27 mouse cellular contexts compared by ENCODE assay signal in genomic region chr4:114469881-114470280, GRCm38 (mm10).
DNase-seq lines count a peak whose midpoint lies in the region; ATAC-seq and TF ChIP-seq lines count a peak whose summit lies in the region.
"Had no signal": no experiment of that assay in that cellular context is flagged by ENCODE, and none has a peak within 500 bp of the region (broad histone marks: within the 10 kb centered on the region; RNA-seq: fewer than 3 reads in every experiment).

No protein-coding gene starts in this region.

- no peak for ATAC-seq in heart, embryonic 12.5 days (ENCODE audit: insufficient number of reproducible peaks, low FRiP score)
- peak; percentile 52; the same call in 1 of the 2 replicates for ATAC-seq in hindbrain, postnatal 0 days
- no peak for ATAC-seq in hindbrain, embryonic 12.5 days (ENCODE audit: low FRiP score)
- no peak for ATAC-seq in midbrain, postnatal 0 days (ENCODE audit: low FRiP score)
- ATAC-seq: activated CD4-positive, CD25-positive, alpha-beta regulatory T cell, adult 4 months; forebrain, embryonic 14.5 days; forebrain, embryonic 16.5 days; Patski had no signal

- no peak overlapping the region for H3K4me3 ChIP-seq in heart, embryonic 12.5 days
- no peak overlapping the region for H3K4me3 ChIP-seq in hindbrain, postnatal 0 days (ENCODE audit: low read length)
- no peak overlapping the region for H3K4me3 ChIP-seq in hindbrain, embryonic 12.5 days
- no peak overlapping the region for H3K4me3 ChIP-seq in midbrain, postnatal 0 days (ENCODE audit: low read depth, low read length)
- no peak overlapping the region for H3K4me3 ChIP-seq in midbrain, embryonic 10.5 days
- H3K4me3 ChIP-seq: embryonic facial prominence, embryonic 13.5 days; embryonic facial prominence, embryonic 15.5 days; erythroblast, embryonic 14.5 days; forebrain, embryonic 10.5 days; forebrain, embryonic 12.5 days had no signal

- no peaks in the 10 kb centered on the region for H3K9me3 ChIP-seq in heart, embryonic 12.5 days (replicated peaks)
- H3K9me3 ChIP-seq in hindbrain, postnatal 0 days (ENCODE audit: low read length) = no peaks in the 10 kb centered on the region
- no peaks in the 10 kb centered on the region for H3K9me3 ChIP-seq in hindbrain, embryonic 12.5 days (replicated peaks)
- H3K9me3 ChIP-seq in midbrain, postnatal 0 days (ENCODE audit: low read length) = no peaks in the 10 kb centered on the region
- H3K9me3 ChIP-seq in midbrain, embryonic 10.5 days (replicated peaks) = no peaks in the 10 kb centered on the region
- H3K9me3 ChIP-seq: embryonic facial prominence, embryonic 13.5 days; embryonic facial prominence, embryonic 15.5 days; forebrain, embryonic 10.5 days; forebrain, embryonic 12.5 days had no signal

- H3K4me1 ChIP-seq in heart, embryonic 12.5 days (replicated peaks) = peaks cover 24% of the 10 kb centered on the region
- peaks cover 4% of the 10 kb centered on the region; the same call in 1 of the 2 replicates for H3K4me1 ChIP-seq in hindbrain, postnatal 0 days (ENCODE audit: insufficient read depth, low read length)
- peaks cover 8% of the 10 kb centered on the region; the same call in 1 of the 2 replicates for H3K4me1 ChIP-seq in hindbrain, embryonic 12.5 days
- no peaks in the 10 kb centered on the region for H3K4me1 ChIP-seq in midbrain, postnatal 0 days (ENCODE audit: insufficient read depth, low read length)
- peaks cover 24% of the 10 kb centered on the region for H3K4me1 ChIP-seq in midbrain, embryonic 10.5 days

- WGBS in heart, embryonic 12.5 days = 57% methylated on average over 1 of the region's 1 CpGs
- 33% methylated on average over 1 of the region's 1 CpGs for WGBS in hindbrain, postnatal 0 days
- 59% methylated on average over 1 of the region's 1 CpGs for WGBS in hindbrain, embryonic 12.5 days
- 52% methylated on average over 1 of the region's 1 CpGs for WGBS in midbrain, postnatal 0 days
- WGBS in midbrain, embryonic 10.5 days = 67% methylated on average over 1 of the region's 1 CpGs

- H3K9ac ChIP-seq in heart, embryonic 12.5 days = no peak overlapping the region
- H3K9ac ChIP-seq in hindbrain, postnatal 0 days (replicated peaks; ENCODE audit: low read length) = no peak overlapping the region
- no peak overlapping the region for H3K9ac ChIP-seq in hindbrain, embryonic 12.5 days
- no peak overlapping the region for H3K9ac ChIP-seq in midbrain, postnatal 0 days (replicated peaks; ENCODE audit: low read length, poor library complexity, severe bottlenecking)
- H3K9ac ChIP-seq: embryonic facial prominence, embryonic 13.5 days; embryonic facial prominence, embryonic 15.5 days; forebrain, embryonic 12.5 days had no signal

- no peak overlapping the region for H3K4me2 ChIP-seq in heart, embryonic 12.5 days
- no peak overlapping the region for H3K4me2 ChIP-seq in hindbrain, postnatal 0 days (ENCODE audit: low read depth, low read length)
- H3K4me2 ChIP-seq in hindbrain, embryonic 12.5 days (replicated peaks) = no peak overlapping the region
- H3K4me2 ChIP-seq in midbrain, postnatal 0 days (ENCODE audit: low read depth, low read length, poor library complexity, severe bottlenecking) = no peak overlapping the region
- H3K4me2 ChIP-seq: embryonic facial prominence, embryonic 13.5 days; embryonic facial prominence, embryonic 15.5 days; forebrain, embryonic 12.5 days had no signal

- H3K36me3 ChIP-seq in heart, embryonic 12.5 days = no peaks in the 10 kb centered on the region
- H3K36me3 ChIP-seq in hindbrain, postnatal 0 days (ENCODE audit: insufficient read depth, low read length) = no peaks in the 10 kb centered on the region
- no peaks in the 10 kb centered on the region for H3K36me3 ChIP-seq in hindbrain, embryonic 12.5 days
- H3K36me3 ChIP-seq in midbrain, postnatal 0 days (ENCODE audit: insufficient read depth, low read length) = no peaks in the 10 kb centered on the region
- H3K36me3 ChIP-seq in midbrain, embryonic 10.5 days = no peaks in the 10 kb centered on the region
- H3K36me3 ChIP-seq: embryonic facial prominence, embryonic 13.5 days; embryonic facial prominence, embryonic 15.5 days; forebrain, embryonic 10.5 days; forebrain, embryonic 12.5 days had no signal

- no peak for TF ChIP-seq CTCF in hindbrain, postnatal 0 days (IDR thresholded peaks at IDR 0.05; ENCODE audit: low read depth)
- TF ChIP-seq CTCF in midbrain, postnatal 0 days (IDR thresholded peaks at IDR 0.05) = no peak

- DNase-seq in heart, adult 11 months = peak; percentile 78
- DNase-seq in hindbrain, postnatal 0 days (ENCODE audit: low spot score) = peak; percentile 46
- peak; percentile 51 for DNase-seq in midbrain, postnatal 0 days (ENCODE audit: low spot score)
- no peak for DNase-seq in midbrain, embryonic 10.5 days (ENCODE audit: low spot score)
- peak; percentile 29 for DNase-seq in adipocyte (ENCODE audit: low spot score)
- no peak for DNase-seq in layer of hippocampus, postnatal 10 days (ENCODE audit: low spot score in 2 of 2)
- DNase-seq: adrenal gland, adult 2 months; adrenal gland, postnatal 10 days; adrenal gland, postnatal 25 days; cerebellum, adult 11 months; cerebellum, adult 18-20 months; cerebellum, adult 8-10 months; cerebellum, adult 9-11 months; cerebellum, postnatal 14 days; cerebellum, postnatal 36 days; embryo, embryonic 11 days had no signal

- H3K27me3 ChIP-seq in heart, embryonic 12.5 days (replicated peaks) = peaks cover 62% of the 10 kb centered on the region
- H3K27me3 ChIP-seq in hindbrain, postnatal 0 days (ENCODE audit: insufficient read depth, low read length) = no peaks in the 10 kb centered on the region
- H3K27me3 ChIP-seq in hindbrain, embryonic 12.5 days = no peaks in the 10 kb centered on the region
- no peaks in the 10 kb centered on the region for H3K27me3 ChIP-seq in midbrain, postnatal 0 days (ENCODE audit: insufficient read depth, low read length)
- H3K27me3 ChIP-seq in midbrain, embryonic 10.5 days (ENCODE audit: low read depth, poor library complexity, severe bottlenecking) = no peaks in the 10 kb centered on the region
- H3K27me3 ChIP-seq: forebrain, embryonic 12.5 days; Patski had no signal

- no peak overlapping the region for H3K27ac ChIP-seq in heart, embryonic 12.5 days (ENCODE audit: poor library complexity, severe bottlenecking)
- no peak overlapping the region for H3K27ac ChIP-seq in hindbrain, postnatal 0 days
- H3K27ac ChIP-seq in hindbrain, embryonic 12.5 days = no peak overlapping the region
- no peak overlapping the region for H3K27ac ChIP-seq in midbrain, postnatal 0 days (ENCODE audit: low read depth, low read length)
- H3K27ac ChIP-seq in midbrain, embryonic 10.5 days (replicated peaks) = no peak overlapping the region
- H3K27ac ChIP-seq: embryonic facial prominence, embryonic 13.5 days; embryonic facial prominence, embryonic 15.5 days; forebrain, embryonic 10.5 days; forebrain, embryonic 12.5 days had no signal

Comparison
In these comparisons a context has a peak if more than half of its experiments do, and no peak if none do; other contexts are left out.
1. DNase-seq: peak in heart, adult 11 months (single experiment), hindbrain, postnatal 0 days (single experiment), midbrain, postnatal 0 days (single experiment) and adipocyte (single experiment); none in midbrain, embryonic 10.5 days (single experiment) and layer of hippocampus, postnatal 10 days (0 of 2).